Comparison of ENCODE assay signal across 9 mouse cellular contexts in the genomic region with DNA sequence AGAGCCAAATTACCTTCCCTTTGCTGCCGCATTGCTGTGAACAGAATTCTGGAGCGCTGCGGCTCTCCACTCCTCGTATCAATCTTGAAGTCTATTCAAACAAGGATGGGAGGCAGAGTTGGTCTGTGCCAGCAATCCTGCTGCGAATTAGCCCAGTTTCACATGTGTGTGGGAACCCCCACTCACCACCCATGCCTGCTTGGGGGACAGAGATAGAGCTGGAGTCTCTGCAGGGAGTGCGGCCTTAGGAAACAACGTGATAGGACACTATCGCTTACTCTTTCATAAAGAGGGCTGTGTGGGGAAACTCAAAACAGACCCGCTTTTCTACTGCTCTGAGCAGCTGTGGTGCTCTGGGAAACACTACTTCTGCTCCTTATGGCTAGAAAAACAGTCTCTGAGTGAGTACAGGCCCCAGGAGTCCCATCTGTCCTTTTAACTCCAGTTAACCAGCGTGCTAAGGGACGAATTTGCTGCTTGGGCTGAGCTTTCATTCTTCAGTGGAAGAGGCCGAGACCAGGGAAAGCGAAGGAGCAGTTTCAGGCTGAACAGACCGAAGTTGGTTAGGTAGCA.
DNase-seq lines count a peak whose midpoint lies in the region; ATAC-seq and TF ChIP-seq lines count a peak whose summit lies in the region.
"Had no signal": no experiment of that assay in that cellular context is flagged by ENCODE, and none has a peak within 500 bp of the region (broad histone marks: within the 10 kb centered on the region; RNA-seq: fewer than 3 reads in every experiment).

No protein-coding gene starts in this region.

- TF ChIP-seq CTCF in heart, adult 2 months (IDR thresholded peaks at IDR 0.05), result no peak

- DNase-seq in heart, embryonic 10.5 days (ENCODE audit: low spot score), result no peak
- no peak for DNase-seq in heart, adult 2 months
- DNase-seq in right cerebral cortex, postnatal 4 days, result peak; percentile 5
- no peak for DNase-seq in right cerebral cortex, adult 18-20 months
- peak; percentile 4 for DNase-seq in telencephalon, adult 2 months (ENCODE audit: low read depth, low spot score)
- no peak for DNase-seq in MN1 (ENCODE audit: low spot score)
- no peak for DNase-seq in lung, postnatal 10 days
- DNase-seq: lung, postnatal 36 days had no signal

- H3K27ac ChIP-seq in heart, embryonic 10.5 days, result 0 out of 2 replicates have a peak overlapping the region, but pooled peaks have one; percentile 25
- no peak overlapping the region for H3K27ac ChIP-seq in heart, adult 2 months
- H3K27ac ChIP-seq in hindbrain, embryonic 12.5 days, result 0 out of 2 replicates have a peak overlapping the region, but pooled peaks have one; percentile 40

- no peaks in the 10 kb centered on the region for H3K4me1 ChIP-seq in heart, embryonic 10.5 days
- H3K4me1 ChIP-seq in heart, adult 2 months (ENCODE audit: control insufficient read depth, insufficient read depth, low read length), result no peaks in the 10 kb centered on the region
- H3K4me1 ChIP-seq in hindbrain, embryonic 12.5 days, result no peaks in the 10 kb centered on the region

- 48% methylated on average over 14 of the region's 14 CpGs for WGBS in heart, embryonic 10.5 days
- 73% methylated on average over 14 of the region's 14 CpGs for WGBS in heart, adult 2 months
- 60% methylated on average over 14 of the region's 14 CpGs for WGBS in hindbrain, embryonic 12.5 days

- no peak for TF ChIP-seq POLR2A in heart, adult 2 months (IDR thresholded peaks at IDR 0.05; ENCODE audit: insufficient read depth, low read depth, low read length)

- no peak for TF ChIP-seq EP300 in heart, adult 2 months (IDR thresholded peaks at IDR 0.05; ENCODE audit: insufficient read depth, low read depth, low read length)

- H3K79me2 ChIP-seq in heart, adult 2 months (replicated peaks; ENCODE audit: control insufficient read depth, insufficient read depth, low read length), result no peaks in the 10 kb centered on the region

- H3K27me3 ChIP-seq in heart, embryonic 10.5 days (ENCODE audit: insufficient read depth, poor library complexity, severe bottlenecking), result no peaks in the 10 kb centered on the region
- no peaks in the 10 kb centered on the region for H3K27me3 ChIP-seq in heart, adult 2 months (ENCODE audit: control insufficient read depth, insufficient read depth, low read length)
- H3K27me3 ChIP-seq in hindbrain, embryonic 12.5 days, result no peaks in the 10 kb centered on the region

- intact Hi-C loops in heart, adult 2 months (cut with DNase I), result no loop called here

- H3K9ac ChIP-seq in heart, adult 2 months (ENCODE audit: low read depth, low read length), result no peak overlapping the region
- H3K9ac ChIP-seq in hindbrain, embryonic 12.5 days, result no peak overlapping the region

- ATAC-seq in hindbrain, embryonic 12.5 days (ENCODE audit: low FRiP score), result no peak

- no peak overlapping the region for H3K4me2 ChIP-seq in hindbrain, embryonic 12.5 days (replicated peaks)

- H3K36me3 ChIP-seq in heart, embryonic 10.5 days, result no peaks in the 10 kb centered on the region
- no peaks in the 10 kb centered on the region for H3K36me3 ChIP-seq in heart, adult 2 months (ENCODE audit: control insufficient read depth, insufficient read depth, low read length)
- H3K36me3 ChIP-seq in hindbrain, embryonic 12.5 days, result no peaks in the 10 kb centered on the region

- no peaks in the 10 kb centered on the region for H3K9me3 ChIP-seq in heart, embryonic 10.5 days
- no peaks in the 10 kb centered on the region for H3K9me3 ChIP-seq in hindbrain, embryonic 12.5 days (replicated peaks)

- H3K4me3 ChIP-seq in heart, embryonic 10.5 days, result no peak overlapping the region
- H3K4me3 ChIP-seq in heart, adult 2 months, result no peak overlapping the region
- H3K4me3 ChIP-seq in hindbrain, embryonic 12.5 days, result no peak overlapping the region

Comparison
In these comparisons a context has a peak if more than half of its experiments do, and no peak if none do; other contexts are left out.
1. DNase-seq: peak in right cerebral cortex, postnatal 4 days (single experiment) and telencephalon, adult 2 months (single experiment); none in heart, embryonic 10.5 days (single experiment), heart, adult 2 months (0 of 2), right cerebral cortex, adult 18-20 months (single experiment), MN1 (single experiment) and lung, postnatal 10 days (single experiment).